Mouse (Mus musculus): Measurements from ENCODE around the gene Igfbp4. TPM values are rescaled to one million over a fixed set of nuclear protein-coding genes. Genes with fewer than 3 reads are reported as not detected.
A peak's percentile ranks its signal among the peaks of the same experiment; 100 is the strongest.

The Igfbp4 gene
- polyA plus RNA-seq, 1 experiment from 2014 or later = 136 TPM

GRCm38 (mm10) chr11:99023500-99024467 is 17.3 kb upstream of the Igfbp4 start, which contains the start of gene Top2a:
Top2a (minus strand) TSS chr11:99024189.
- Histone ChIP-seq H3K4me1 (peaks cover 12% of the 10 kb centered on the region), H3K4me2 (peak within 1 kb of the TSS; percentile 76), H3K36me3 (replicated peaks) (no peaks in the 10 kb centered on the region), H3K9ac (peak within 1 kb of the TSS; percentile 36), H3K4me3 (peak within 1 kb of the TSS; percentile 51), H3K27ac (no peak within 1 kb of the TSS), H3K9me3 (no peaks in the 10 kb centered on the region), H3K27me3 (replicated peaks) (no peaks in the 10 kb centered on the region)
- WGBS = under 1% methylated on average over 54 of the region's 54 CpGs
- peak; percentile 97 for ATAC-seq (replicated peaks)

- peak overlapping the region; percentile 16; the same call in 1 of the 2 replicates for H3K9ac ChIP-seq
- 49% methylated on average over 18 of the region's 18 CpGs for WGBS
- no peaks in the 10 kb centered on the region for H3K9me3 ChIP-seq
- H3K4me1 ChIP-seq = peaks cover 12% of the 10 kb centered on the region
- H3K27ac ChIP-seq = no peak overlapping the region
- peak; percentile 45; the same call in 1 of the 2 replicates for ATAC-seq (replicated peaks)
- no peaks in the 10 kb centered on the region for H3K27me3 ChIP-seq (replicated peaks)
- peak overlapping the region; percentile 51 for H3K4me3 ChIP-seq
- H3K4me2 ChIP-seq = peak overlapping the region; percentile 55
- no peaks in the 10 kb centered on the region for H3K36me3 ChIP-seq (replicated peaks)
These were observed 16.4 kb upstream of the Igfbp4 start for GRCm38 (mm10) chr11:99024468-99025134.

GRCm38 (mm10) chr11:99025878-99026277 is 15.2 kb upstream of the Igfbp4 start:
- peaks cover 12% of the 10 kb centered on the region for H3K4me1 ChIP-seq
- H3K9ac ChIP-seq = no peak overlapping the region
- no peak for ATAC-seq (replicated peaks)
- H3K27me3 ChIP-seq (replicated peaks) = no peaks in the 10 kb centered on the region
- H3K4me3 ChIP-seq = no peak overlapping the region
- H3K27ac ChIP-seq = no peak overlapping the region
- WGBS = 82% methylated on average over 6 of the region's 6 CpGs
- H3K4me2 ChIP-seq = no peak overlapping the region
- H3K36me3 ChIP-seq (replicated peaks) = no peaks in the 10 kb centered on the region
- no peaks in the 10 kb centered on the region for H3K9me3 ChIP-seq

- Histone ChIP-seq H3K27me3 (replicated peaks) (no peaks in the 10 kb centered on the region), H3K4me3 (no peak overlapping the region), H3K9ac (no peak overlapping the region), H3K4me2 (no peak overlapping the region), H3K9me3 (no peaks in the 10 kb centered on the region), H3K27ac (no peak overlapping the region), H3K4me1 (peaks cover 12% of the 10 kb centered on the region), H3K36me3 (replicated peaks) (no peaks in the 10 kb centered on the region)
- 90% methylated on average over 12 of the region's 12 CpGs for WGBS
- no peak for ATAC-seq (replicated peaks)
These were observed 14.1 kb upstream of the Igfbp4 start for GRCm38 (mm10) chr11:99026899-99027440.

- 69% methylated on average over 4 of the region's 4 CpGs for whole genome bisulfite sequencing
- Histone ChIP-seq H3K9me3 (no peaks in the 10 kb centered on the region), H3K27me3 (replicated peaks) (no peaks in the 10 kb centered on the region), H3K36me3 (replicated peaks) (no peaks in the 10 kb centered on the region), H3K4me2 (no peak overlapping the region), H3K9ac (no peak overlapping the region), H3K4me1 (peaks cover 7% of the 10 kb centered on the region), H3K4me3 (no peak overlapping the region), H3K27ac (no peak overlapping the region)
- ATAC-seq (replicated peaks) = no peak
These were observed 5.7 kb upstream of the Igfbp4 start for GRCm38 (mm10) chr11:99035350-99035749.

GRCm38 (mm10) chr11:99036254-99036653 is 4.8 kb upstream of the Igfbp4 start:
- H3K36me3 ChIP-seq (replicated peaks) = no peaks in the 10 kb centered on the region
- H3K4me2 ChIP-seq = no peak overlapping the region
- 84% methylated on average over 6 of the region's 6 CpGs for WGBS
- no peak overlapping the region for H3K9ac ChIP-seq
- no peaks in the 10 kb centered on the region for H3K27me3 ChIP-seq (replicated peaks)
- peaks cover 16% of the 10 kb centered on the region for H3K4me1 ChIP-seq
- no peak overlapping the region for H3K27ac ChIP-seq
- no peak overlapping the region for H3K4me3 ChIP-seq
- no peak for ATAC-seq (replicated peaks)
- H3K9me3 ChIP-seq = no peaks in the 10 kb centered on the region

GRCm38 (mm10) chr11:99039782-99040181 is 1.3 kb upstream of the Igfbp4 start:
- H3K27me3 ChIP-seq (replicated peaks) = no peaks in the 10 kb centered on the region
- H3K9me3 ChIP-seq = no peaks in the 10 kb centered on the region
- peak; percentile 83 for ATAC-seq (replicated peaks)
- H3K27ac ChIP-seq = peak overlapping the region; percentile 80
- H3K4me2 ChIP-seq = peak overlapping the region; percentile 99
- H3K4me3 ChIP-seq = peak overlapping the region; percentile 72
- H3K36me3 ChIP-seq (replicated peaks) = no peaks in the 10 kb centered on the region
- H3K9ac ChIP-seq = peak overlapping the region; percentile 42
- H3K4me1 ChIP-seq = peaks cover 24% of the 10 kb centered on the region
- WGBS = under 1% methylated on average over 15 of the region's 15 CpGs

GRCm38 (mm10) chr11:99040346-99040974 is 584 bp upstream of the Igfbp4 start:
- H3K27me3 ChIP-seq (replicated peaks) = no peaks in the 10 kb centered on the region
- H3K4me3 ChIP-seq = peak overlapping the region; percentile 72
- H3K36me3 ChIP-seq (replicated peaks) = no peaks in the 10 kb centered on the region
- H3K27ac ChIP-seq = peak overlapping the region; percentile 80
- 2% methylated on average over 17 of the region's 17 CpGs for WGBS
- ATAC-seq (replicated peaks) = peak; percentile 59
- H3K4me1 ChIP-seq = peaks cover 24% of the 10 kb centered on the region
- peak overlapping the region; percentile 77 for H3K9ac ChIP-seq
- H3K4me2 ChIP-seq = peak overlapping the region; percentile 99
- no peaks in the 10 kb centered on the region for H3K9me3 ChIP-seq

- peak overlapping the region; percentile 77 for H3K9ac ChIP-seq
- 54% methylated on average over 16 of the region's 16 CpGs for WGBS
- ATAC-seq (replicated peaks) = no peak
- no peaks in the 10 kb centered on the region for H3K27me3 ChIP-seq (replicated peaks)
- peaks cover 25% of the 10 kb centered on the region for H3K4me1 ChIP-seq
- peak overlapping the region; percentile 72 for H3K4me3 ChIP-seq
- peak overlapping the region; percentile 80 for H3K27ac ChIP-seq
- peak overlapping the region; percentile 99 for H3K4me2 ChIP-seq
- no peaks in the 10 kb centered on the region for H3K9me3 ChIP-seq
- no peaks in the 10 kb centered on the region for H3K36me3 ChIP-seq (replicated peaks)
These were observed 1.1 kb downstream of the Igfbp4 start for GRCm38 (mm10) chr11:99041841-99042780.

GRCm38 (mm10) chr11:99042834-99043431 is 1.9 kb downstream of the Igfbp4 start:
- ATAC-seq (replicated peaks) = no peak
- Histone ChIP-seq H3K4me3 (no peak overlapping the region), H3K36me3 (replicated peaks) (no peaks in the 10 kb centered on the region), H3K27me3 (replicated peaks) (no peaks in the 10 kb centered on the region), H3K4me2 (peak overlapping the region; percentile 99), H3K9me3 (no peaks in the 10 kb centered on the region), H3K27ac (peak overlapping the region; percentile 43), H3K9ac (no peak overlapping the region), H3K4me1 (peaks cover 31% of the 10 kb centered on the region)
- 54% methylated on average over 12 of the region's 12 CpGs for WGBS

GRCm38 (mm10) chr11:99043632-99044031 is 2.6 kb downstream of the Igfbp4 start:
- no peak overlapping the region for H3K4me3 ChIP-seq
- no peaks in the 10 kb centered on the region for H3K9me3 ChIP-seq
- H3K9ac ChIP-seq = no peak overlapping the region
- H3K4me1 ChIP-seq = peaks cover 31% of the 10 kb centered on the region
- H3K27me3 ChIP-seq (replicated peaks) = no peaks in the 10 kb centered on the region
- H3K4me2 ChIP-seq = no peak overlapping the region
- no peaks in the 10 kb centered on the region for H3K36me3 ChIP-seq (replicated peaks)
- ATAC-seq (replicated peaks) = no peak
- WGBS = 86% methylated on average over 6 of the region's 6 CpGs
- no peak overlapping the region for H3K27ac ChIP-seq
